Mouse (Mus musculus): ENCODE measurements around the gene Zc3h13. TPM values are rescaled to one million over a fixed set of nuclear protein-coding genes. Genes with fewer than 3 reads are reported as not detected.

Gene Zc3h13
- polyA plus RNA-seq, 1 experiment from 2014 or later = 19.9 TPM

GRCm38 (mm10) chr14:75330621-75331020, 46.4 kb downstream of the Zc3h13 start:
- Histone ChIP-seq H3K4me1 (no peaks in the 10 kb centered on the region), H3K36me3 (peaks cover 69% of the 10 kb centered on the region), H3K4me3 (no peak overlapping the region), H3K9ac (no peak overlapping the region), H3K4me2 (no peak overlapping the region), H3K27me3 (replicated peaks) (no peaks in the 10 kb centered on the region), H3K27ac (replicated peaks) (no peak overlapping the region), H3K9me3 (no peaks in the 10 kb centered on the region)
- ATAC-seq (ENCODE audit: extremely low read depth, insufficient number of reproducible peaks, low FRiP score, low TSS enrichment) = no peak
- 81% methylated on average over 6 of the region's 6 CpGs for WGBS

- H3K4me2 ChIP-seq = no peak overlapping the region
- no peaks in the 10 kb centered on the region for H3K4me1 ChIP-seq
- no peak overlapping the region for H3K27ac ChIP-seq (replicated peaks)
- H3K9me3 ChIP-seq = no peaks in the 10 kb centered on the region
- peaks cover 74% of the 10 kb centered on the region for H3K36me3 ChIP-seq
- H3K9ac ChIP-seq = no peak overlapping the region
- H3K27me3 ChIP-seq (replicated peaks) = no peaks in the 10 kb centered on the region
- WGBS = 90% methylated on average over 4 of the region's 4 CpGs
- no peak overlapping the region for H3K4me3 ChIP-seq
- ATAC-seq (ENCODE audit: extremely low read depth, insufficient number of reproducible peaks, low FRiP score, low TSS enrichment) = no peak
Observed at GRCm38 (mm10) chr14:75334321-75334720, 50.1 kb downstream of the Zc3h13 start.

GRCm38 (mm10) chr14:75337884-75338283, 53.7 kb downstream of the Zc3h13 start:
- 92% methylated on average over 2 of the region's 2 CpGs for WGBS
- no peaks in the 10 kb centered on the region for H3K4me1 ChIP-seq
- H3K36me3 ChIP-seq = peaks cover 62% of the 10 kb centered on the region

GRCm38 (mm10) chr14:75346041-75346440, 61.9 kb downstream of the Zc3h13 start:
- WGBS = 74% methylated on average over 5 of the region's 5 CpGs
- H3K4me1 ChIP-seq = no peaks in the 10 kb centered on the region
- no peak overlapping the region for H3K4me2 ChIP-seq
- no peak overlapping the region for H3K9ac ChIP-seq
- H3K27me3 ChIP-seq (replicated peaks) = no peaks in the 10 kb centered on the region
- H3K4me3 ChIP-seq = no peak overlapping the region
- no peak for ATAC-seq (ENCODE audit: extremely low read depth, insufficient number of reproducible peaks, low FRiP score, low TSS enrichment)
- H3K9me3 ChIP-seq = no peaks in the 10 kb centered on the region
- no peak overlapping the region for H3K27ac ChIP-seq (replicated peaks)
- H3K36me3 ChIP-seq = peaks cover 40% of the 10 kb centered on the region

More at GRCm38 (mm10) chr14:75337884-75338283, 53.7 kb downstream of the Zc3h13 start:
- Histone ChIP-seq H3K9ac (no peak overlapping the region), H3K27ac (replicated peaks) (no peak overlapping the region), H3K27me3 (replicated peaks) (no peaks in the 10 kb centered on the region), H3K4me3 (no peak overlapping the region), H3K4me2 (no peak overlapping the region), H3K9me3 (no peaks in the 10 kb centered on the region)
- ATAC-seq (ENCODE audit: extremely low read depth, insufficient number of reproducible peaks, low FRiP score, low TSS enrichment) = no peak

GRCm38 (mm10) chr14:75351626-75352025, 67.5 kb downstream of the Zc3h13 start:
- 0 out of 2 replicates have a peak, but pooled peaks cover 3% of the 10 kb centered on the region for H3K36me3 ChIP-seq
- no peak overlapping the region for H3K4me3 ChIP-seq
- no peak for ATAC-seq (ENCODE audit: extremely low read depth, insufficient number of reproducible peaks, low FRiP score, low TSS enrichment)
- H3K27ac ChIP-seq (replicated peaks) = no peak overlapping the region
- H3K27me3 ChIP-seq (replicated peaks) = no peaks in the 10 kb centered on the region
- H3K9me3 ChIP-seq = no peaks in the 10 kb centered on the region
- H3K4me1 ChIP-seq = no peaks in the 10 kb centered on the region
- H3K4me2 ChIP-seq = no peak overlapping the region
- WGBS = 50% methylated on average over 4 of the region's 4 CpGs
- no peak overlapping the region for H3K9ac ChIP-seq

- Histone ChIP-seq H3K4me3 (no peak overlapping the region), H3K9ac (no peak overlapping the region), H3K9me3 (no peaks in the 10 kb centered on the region), H3K36me3 (no peaks in the 10 kb centered on the region), H3K4me1 (no peaks in the 10 kb centered on the region), H3K4me2 (no peak overlapping the region), H3K27me3 (replicated peaks) (peaks cover 3% of the 10 kb centered on the region; the same call in 1 of the 2 replicates), H3K27ac (replicated peaks) (no peak overlapping the region)
- WGBS = 68% methylated on average over 6 of the region's 6 CpGs
- ATAC-seq (ENCODE audit: extremely low read depth, insufficient number of reproducible peaks, low FRiP score, low TSS enrichment) = no peak
Observed at GRCm38 (mm10) chr14:75363316-75363715, 79.1 kb downstream of the Zc3h13 start.

GRCm38 (mm10) chr14:75365301-75366035, 81.3 kb downstream of the Zc3h13 start:
- Histone ChIP-seq H3K9me3 (no peaks in the 10 kb centered on the region), H3K27me3 (replicated peaks) (peaks cover 3% of the 10 kb centered on the region; the same call in 1 of the 2 replicates), H3K4me2 (no peak overlapping the region), H3K27ac (replicated peaks) (no peak overlapping the region), H3K4me1 (no peaks in the 10 kb centered on the region), H3K4me3 (no peak overlapping the region), H3K9ac (no peak overlapping the region), H3K36me3 (no peaks in the 10 kb centered on the region)
- no peak for ATAC-seq (ENCODE audit: extremely low read depth, insufficient number of reproducible peaks, low FRiP score, low TSS enrichment)
- 72% methylated on average over 9 of the region's 9 CpGs for WGBS

GRCm38 (mm10) chr14:75366741-75367140, 82.6 kb downstream of the Zc3h13 start:
- Histone ChIP-seq H3K27me3 (replicated peaks) (peaks cover 3% of the 10 kb centered on the region; the same call in 1 of the 2 replicates), H3K9ac (no peak overlapping the region), H3K4me2 (no peak overlapping the region), H3K9me3 (no peaks in the 10 kb centered on the region), H3K27ac (replicated peaks) (no peak overlapping the region), H3K4me3 (no peak overlapping the region), H3K36me3 (no peaks in the 10 kb centered on the region), H3K4me1 (no peaks in the 10 kb centered on the region)
- ATAC-seq (ENCODE audit: extremely low read depth, insufficient number of reproducible peaks, low FRiP score, low TSS enrichment) = no peak; the same call in 1 of the 2 replicates
- whole genome bisulfite sequencing = 22% methylated on average over 11 of the region's 11 CpGs

- Histone ChIP-seq H3K4me1 (no peaks in the 10 kb centered on the region), H3K4me3 (no peak overlapping the region), H3K36me3 (no peaks in the 10 kb centered on the region), H3K9me3 (no peaks in the 10 kb centered on the region), H3K9ac (no peak overlapping the region), H3K4me2 (no peak overlapping the region), H3K27ac (replicated peaks) (no peak overlapping the region), H3K27me3 (replicated peaks) (peaks cover 3% of the 10 kb centered on the region; the same call in 1 of the 2 replicates)
- no peak for ATAC-seq (ENCODE audit: extremely low read depth, insufficient number of reproducible peaks, low FRiP score, low TSS enrichment)
- WGBS = 25% methylated on average over 3 of the region's 3 CpGs
Observed at GRCm38 (mm10) chr14:75367503-75367902, 83.3 kb downstream of the Zc3h13 start.

GRCm38 (mm10) chr14:75369880-75370279, 85.7 kb downstream of the Zc3h13 start:
- Histone ChIP-seq H3K27ac (replicated peaks) (no peak overlapping the region), H3K27me3 (replicated peaks) (peaks cover 3% of the 10 kb centered on the region; the same call in 1 of the 2 replicates), H3K4me1 (no peaks in the 10 kb centered on the region), H3K36me3 (no peaks in the 10 kb centered on the region), H3K4me2 (no peak overlapping the region), H3K9ac (no peak overlapping the region), H3K9me3 (no peaks in the 10 kb centered on the region), H3K4me3 (no peak overlapping the region)
- ATAC-seq (ENCODE audit: extremely low read depth, insufficient number of reproducible peaks, low FRiP score, low TSS enrichment) = no peak
- 63% methylated on average over 5 of the region's 5 CpGs for WGBS

GRCm38 (mm10) chr14:75375006-75375598, 90.9 kb downstream of the Zc3h13 start:
- Histone ChIP-seq H3K4me2 (no peak overlapping the region), H3K27ac (replicated peaks) (no peak overlapping the region), H3K36me3 (no peaks in the 10 kb centered on the region), H3K9me3 (no peaks in the 10 kb centered on the region), H3K4me1 (no peaks in the 10 kb centered on the region), H3K4me3 (no peak overlapping the region), H3K27me3 (replicated peaks) (no peaks in the 10 kb centered on the region), H3K9ac (no peak overlapping the region)
- no peak for ATAC-seq (ENCODE audit: extremely low read depth, insufficient number of reproducible peaks, low FRiP score, low TSS enrichment)
- WGBS = 60% methylated on average over 11 of the region's 11 CpGs

GRCm38 (mm10) chr14:75376256-75376655, 92.1 kb downstream of the Zc3h13 start:
- Histone ChIP-seq H3K27ac (replicated peaks) (no peak overlapping the region), H3K36me3 (no peaks in the 10 kb centered on the region), H3K9me3 (no peaks in the 10 kb centered on the region; the same call in 1 of the 2 replicates), H3K27me3 (replicated peaks) (no peaks in the 10 kb centered on the region), H3K9ac (no peak overlapping the region), H3K4me2 (no peak overlapping the region), H3K4me3 (no peak overlapping the region), H3K4me1 (no peaks in the 10 kb centered on the region)
- 33% methylated on average over 2 of the region's 2 CpGs for WGBS
- ATAC-seq (ENCODE audit: extremely low read depth, insufficient number of reproducible peaks, low FRiP score, low TSS enrichment) = no peak
